In the genomic region with DNA sequence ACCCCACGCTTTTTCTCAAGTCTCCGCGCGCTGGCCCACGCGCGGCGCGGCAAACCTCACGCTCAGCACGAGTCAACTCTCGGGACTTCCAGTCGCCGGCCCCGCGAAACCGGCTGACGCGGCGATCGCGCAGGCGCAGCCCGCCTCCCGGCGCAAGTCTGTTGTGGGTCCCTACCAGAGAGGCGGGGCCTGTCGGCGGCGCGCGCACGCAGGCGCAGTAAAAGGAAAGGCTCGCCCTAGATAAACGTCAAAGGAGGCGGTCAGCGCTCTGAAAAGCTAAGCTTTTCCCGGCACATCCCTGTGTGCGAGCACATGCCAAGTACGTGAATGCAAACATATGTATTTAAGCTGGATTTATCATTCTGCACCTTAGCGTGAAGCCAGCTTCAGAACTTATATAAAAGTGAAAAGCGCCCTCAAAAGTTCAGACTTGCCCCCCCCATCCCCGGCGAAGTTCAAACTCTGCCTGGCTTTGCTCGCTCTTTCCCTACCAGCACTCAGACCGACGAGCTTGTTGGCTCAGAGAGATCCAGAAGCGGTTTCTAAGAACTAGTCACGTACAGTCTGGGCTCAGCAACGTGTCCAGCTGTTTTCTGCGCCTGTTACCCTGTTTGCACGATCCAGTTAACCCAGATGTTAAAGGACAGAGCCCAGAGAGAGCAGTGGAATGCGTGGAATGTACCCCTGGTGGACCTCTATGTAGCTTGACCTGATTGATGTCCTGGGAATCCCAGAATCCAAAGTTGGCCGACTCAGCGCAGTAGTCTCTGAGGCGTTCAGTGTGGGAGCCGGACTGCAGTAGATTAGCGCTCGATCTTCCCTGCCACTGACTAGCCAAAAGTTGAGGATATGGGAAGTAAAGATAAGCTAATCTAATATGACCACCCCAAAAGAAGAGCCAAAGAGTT, we compare ENCODE assay signal across 8 mouse cellular contexts. TPM values are rescaled to one million over a fixed set of nuclear protein-coding genes. Genes with fewer than 3 reads are reported as not detected.
A peak's percentile ranks its signal among the peaks of the same experiment; 100 is the strongest.
DNase-seq lines count a peak whose midpoint lies in the region; ATAC-seq and TF ChIP-seq lines count a peak whose summit lies in the region.

Pelo (minus strand) TSS at position 118 of the 908 bp plus-strand sequence.

- peak; percentile 61 for TF ChIP-seq EP300 in heart, adult 2 months (IDR thresholded peaks at IDR 0.05; ENCODE audit: insufficient read depth, low read depth, low read length)

- intact Hi-C loops in heart, adult 2 months (cut with DNase I): loop anchor here (1.0 to 5.0 kb wide), 2 partner anchors 11 to 73 kb away; partner anchors contain the start of genes Gm49395 and Itga1

- no peak for TF ChIP-seq CTCF in heart, adult 2 months (IDR thresholded peaks at IDR 0.05)

- under 1% methylated on average over 60 of the region's 60 CpGs for WGBS in embryonic facial prominence, embryonic 13.5 days
- WGBS in heart, adult 2 months: under 1% methylated on average over 60 of the region's 60 CpGs
- under 1% methylated on average over 60 of the region's 60 CpGs for WGBS in limb, embryonic 13.5 days
- WGBS in midbrain, embryonic 16.5 days: under 1% methylated on average over 60 of the region's 60 CpGs

- peak within 1 kb of the TSS; percentile 83 for H3K27ac ChIP-seq in embryonic facial prominence, embryonic 13.5 days
- peak within 1 kb of the TSS; percentile 93 for H3K27ac ChIP-seq in heart, adult 2 months
- peak within 1 kb of the TSS; percentile 92 for H3K27ac ChIP-seq in limb, embryonic 13.5 days
- H3K27ac ChIP-seq in midbrain, embryonic 16.5 days (ENCODE audit: low read length): peak within 1 kb of the TSS; percentile 64

- peak within 1 kb of the TSS; percentile 63 for H3K4me3 ChIP-seq in embryonic facial prominence, embryonic 13.5 days
- H3K4me3 ChIP-seq in heart, adult 2 months: peak within 1 kb of the TSS; percentile 82
- H3K4me3 ChIP-seq in limb, embryonic 13.5 days: peak within 1 kb of the TSS; percentile 66
- H3K4me3 ChIP-seq in midbrain, embryonic 16.5 days (ENCODE audit: low read depth, low read length): peak within 1 kb of the TSS; percentile 70

- TF ChIP-seq POLR2A in heart, adult 2 months (IDR thresholded peaks at IDR 0.05; ENCODE audit: insufficient read depth, low read depth, low read length): peak; percentile 96

- peaks cover 28% of the 10 kb centered on the region for H3K36me3 ChIP-seq in embryonic facial prominence, embryonic 13.5 days
- H3K36me3 ChIP-seq in heart, adult 2 months (ENCODE audit: control insufficient read depth, insufficient read depth, low read length): peaks cover 38% of the 10 kb centered on the region
- peaks cover 28% of the 10 kb centered on the region for H3K36me3 ChIP-seq in limb, embryonic 13.5 days
- peaks cover 14% of the 10 kb centered on the region for H3K36me3 ChIP-seq in midbrain, embryonic 16.5 days (ENCODE audit: control insufficient read depth, insufficient read depth, low read length)

- H3K9ac ChIP-seq in embryonic facial prominence, embryonic 13.5 days: peak within 1 kb of the TSS; percentile 84
- H3K9ac ChIP-seq in heart, adult 2 months (ENCODE audit: low read depth, low read length): peak within 1 kb of the TSS; percentile 66
- H3K9ac ChIP-seq in limb, embryonic 13.5 days: peak within 1 kb of the TSS; percentile 82
- peak within 1 kb of the TSS; percentile 75 for H3K9ac ChIP-seq in midbrain, embryonic 16.5 days (ENCODE audit: low read depth, low read length)

- peak within 1 kb of the TSS; percentile 95 for H3K4me2 ChIP-seq in embryonic facial prominence, embryonic 13.5 days
- H3K4me2 ChIP-seq in limb, embryonic 13.5 days (replicated peaks): peak within 1 kb of the TSS; percentile 89
- H3K4me2 ChIP-seq in midbrain, embryonic 16.5 days (ENCODE audit: low read length): peak within 1 kb of the TSS; percentile 100

- H3K27me3 ChIP-seq in embryonic facial prominence, embryonic 13.5 days: no peaks in the 10 kb centered on the region
- no peaks in the 10 kb centered on the region for H3K27me3 ChIP-seq in heart, adult 2 months (ENCODE audit: control insufficient read depth, insufficient read depth, low read length)
- H3K27me3 ChIP-seq in limb, embryonic 13.5 days: no peaks in the 10 kb centered on the region
- H3K27me3 ChIP-seq in midbrain, embryonic 16.5 days (ENCODE audit: control insufficient read depth, insufficient read depth, low read depth, low read length): no peaks in the 10 kb centered on the region

- peak; percentile 88 for ATAC-seq in embryonic facial prominence, embryonic 13.5 days (ENCODE audit: insufficient number of reproducible peaks, insufficient read depth, low FRiP score, low TSS enrichment, low read depth)
- ATAC-seq in limb, embryonic 13.5 days (ENCODE audit: low FRiP score, low read depth): peak; percentile 94
- ATAC-seq in midbrain, embryonic 16.5 days: peak; percentile 98

- H3K9me3 ChIP-seq in embryonic facial prominence, embryonic 13.5 days: peaks cover 5% of the 10 kb centered on the region; the same call in 1 of the 2 replicates
- H3K9me3 ChIP-seq in limb, embryonic 13.5 days: 0 out of 2 replicates have a peak, but pooled peaks cover 5% of the 10 kb centered on the region
- H3K9me3 ChIP-seq in midbrain, embryonic 16.5 days (replicated peaks; ENCODE audit: control insufficient read depth, low read length, poor library complexity, severe bottlenecking): no peaks in the 10 kb centered on the region; the same call in 1 of the 2 replicates

- peaks cover 1% of the 10 kb centered on the region; the same call in 1 of the 2 replicates for H3K79me2 ChIP-seq in heart, adult 2 months (replicated peaks; ENCODE audit: control insufficient read depth, insufficient read depth, low read length)

- H3K4me1 ChIP-seq in embryonic facial prominence, embryonic 13.5 days: peaks cover 14% of the 10 kb centered on the region
- peaks cover 12% of the 10 kb centered on the region for H3K4me1 ChIP-seq in heart, adult 2 months (ENCODE audit: control insufficient read depth, insufficient read depth, low read length)
- H3K4me1 ChIP-seq in limb, embryonic 13.5 days: peaks cover 18% of the 10 kb centered on the region
- peaks cover 14% of the 10 kb centered on the region for H3K4me1 ChIP-seq in midbrain, embryonic 16.5 days (ENCODE audit: control insufficient read depth, insufficient read depth, low read length)

- DNase-seq in 3134 (ENCODE audit: extremely low read depth, insufficient read length, low spot score): peak; percentile 94
- DNase-seq in adrenal gland, postnatal 36 days: peak; percentile 98 to 99
- peak; percentile 97 to 98 for DNase-seq in heart, adult 2 months
- peak; percentile 97 for DNase-seq in kidney, adult 8-10 months
- DNase-seq in spleen, postnatal 10 days (ENCODE audit: low spot score in 2 of 2): peak; percentile 93 to 97

RNA-seq across cellular contexts. Expression of gene Pelo, which starts in this region (rescaled TPM):
- 10 to 100 TPM; 28.3 to 31.6 TPM for total RNA-seq in adrenal gland, postnatal 36 days (2021)
- 4.8 and 7.1 TPM in 2 replicates for polyA plus RNA-seq in embryonic facial prominence, embryonic 13.5 days (2015; fragmentation: Nextera tagmentation; extraction: Ambion mirVana)
- total RNA-seq in heart, adult 2 months (2021): 10 to 100 TPM; 15.6 to 18.0 TPM
- polyA plus RNA-seq in heart, adult 2 months (2012; rRNA removed): 16.1 and 16.5 TPM in 2 replicates
- polyA plus RNA-seq in limb, embryonic 13.5 days (2015; fragmentation: Nextera tagmentation; extraction: Ambion mirVana): 6.8 and 7.7 TPM in 2 replicates
- polyA plus RNA-seq in midbrain, embryonic 16.5 days (2015; fragmentation: Nextera tagmentation; extraction: Ambion mirVana): 4.6 and 5.2 TPM in 2 replicates

Comparison
In these comparisons a context has a peak if more than half of its experiments do, and no peak if none do; other contexts are left out.
1. Peak in every context shown above with its lines: DNase-seq, ATAC-seq, H3K4me3 ChIP-seq and H3K27ac ChIP-seq.